Comparison of ENCODE assay signal across 11 mouse cellular contexts in genomic region chr15:96802034-96802728, GRCm38 (mm10).
DNase-seq lines count a peak whose midpoint lies in the region; ATAC-seq lines count a peak whose summit lies in the region.
"Had no signal": no experiment of that assay in that cellular context is flagged by ENCODE, and none has a peak within 500 bp of the region (broad histone marks: within the 10 kb centered on the region; RNA-seq: fewer than 3 reads in every experiment).

No protein-coding gene starts in this region.

- no peak overlapping the region for H3K9ac ChIP-seq in heart, embryonic 12.5 days
- no peak overlapping the region for H3K9ac ChIP-seq in liver, embryonic 13.5 days
- H3K9ac ChIP-seq: forebrain, embryonic 13.5 days had no signal

- no peaks in the 10 kb centered on the region for H3K36me3 ChIP-seq in heart, embryonic 12.5 days
- no peaks in the 10 kb centered on the region for H3K36me3 ChIP-seq in liver, embryonic 13.5 days

- no peak for DNase-seq in heart, adult 8-10 months (ENCODE audit: low spot score)
- DNase-seq in adrenal gland, postnatal 36 days: peak; percentile 79 to 84
- no peak for DNase-seq in liver, embryonic 13.5 days
- DNase-seq in skeletal muscle tissue, adult 2 months (ENCODE audit: low read depth, low spot score): peak; percentile 25
- no peak for DNase-seq in kidney, adult 18-20 months
- DNase-seq in c-Kit-positive CD71-positive TER-119-positive erythroid progenitor cells, embryonic 14.5 days (ENCODE audit: low spot score): no peak
- no peak for DNase-seq in right cerebral cortex, postnatal 4 days
- DNase-seq: kidney, postnatal 14 days had no signal

- WGBS in heart, embryonic 12.5 days: 38% methylated on average over 9 of the region's 9 CpGs
- WGBS in liver, embryonic 13.5 days (ENCODE audit: insufficient replicate concordance): 19% methylated on average over 9 of the region's 9 CpGs

- H3K27me3 ChIP-seq in heart, embryonic 12.5 days (replicated peaks): no peaks in the 10 kb centered on the region
- no peaks in the 10 kb centered on the region for H3K27me3 ChIP-seq in liver, embryonic 13.5 days
- H3K27me3 ChIP-seq: forebrain, embryonic 13.5 days had no signal

- H3K4me2 ChIP-seq in heart, embryonic 12.5 days: no peak overlapping the region
- H3K4me2 ChIP-seq in liver, embryonic 13.5 days: no peak overlapping the region
- H3K4me2 ChIP-seq: forebrain, embryonic 13.5 days had no signal

- H3K9me3 ChIP-seq in heart, embryonic 12.5 days (replicated peaks): no peaks in the 10 kb centered on the region
- H3K9me3 ChIP-seq in liver, embryonic 13.5 days (replicated peaks): no peaks in the 10 kb centered on the region
- H3K9me3 ChIP-seq: forebrain, embryonic 13.5 days had no signal

- H3K4me3 ChIP-seq in heart, embryonic 12.5 days: no peak overlapping the region
- no peak overlapping the region for H3K4me3 ChIP-seq in liver, embryonic 13.5 days (replicated peaks)
- H3K4me3 ChIP-seq: forebrain, embryonic 13.5 days had no signal

- peak; percentile 84 for ATAC-seq in heart, embryonic 12.5 days (ENCODE audit: insufficient number of reproducible peaks, low FRiP score)
- ATAC-seq in liver, embryonic 13.5 days (ENCODE audit: low read depth): peak; percentile 41
- ATAC-seq: forebrain, embryonic 13.5 days; midbrain, embryonic 16.5 days had no signal

- peak overlapping the region; percentile 73 for H3K27ac ChIP-seq in heart, embryonic 12.5 days (ENCODE audit: poor library complexity, severe bottlenecking)
- H3K27ac ChIP-seq in liver, embryonic 13.5 days: peak overlapping the region; percentile 47
- H3K27ac ChIP-seq: forebrain, embryonic 13.5 days had no signal

- H3K4me1 ChIP-seq in heart, embryonic 12.5 days (replicated peaks): peaks cover 34% of the 10 kb centered on the region
- peaks cover 22% of the 10 kb centered on the region for H3K4me1 ChIP-seq in liver, embryonic 13.5 days (replicated peaks)
- H3K4me1 ChIP-seq: forebrain, embryonic 13.5 days had no signal

Comparison
In these comparisons a context has a peak if more than half of its experiments do, and no peak if none do; other contexts are left out.
1. DNase-seq: peak in adrenal gland, postnatal 36 days (2 of 2) and skeletal muscle tissue, adult 2 months (single experiment); none in heart, adult 8-10 months (single experiment), liver, embryonic 13.5 days (single experiment), kidney, adult 18-20 months (single experiment), c-Kit-positive CD71-positive TER-119-positive erythroid progenitor cells, embryonic 14.5 days (single experiment) and right cerebral cortex, postnatal 4 days (single experiment).